Mouse (Mus musculus): ENCODE measurements around the gene Pi4k2a. TPM values are rescaled to one million over a fixed set of nuclear protein-coding genes. Genes with fewer than 3 reads are reported as not detected.
A peak's percentile ranks its signal among the peaks of the same experiment; 100 is the strongest.

Gene Pi4k2a
- 23.5 and 32.0 TPM in 2 replicates for polyA plus RNA-seq (2014; fragmentation: Nextera tagmentation; extraction: Ambion mirVana)

DNA sequence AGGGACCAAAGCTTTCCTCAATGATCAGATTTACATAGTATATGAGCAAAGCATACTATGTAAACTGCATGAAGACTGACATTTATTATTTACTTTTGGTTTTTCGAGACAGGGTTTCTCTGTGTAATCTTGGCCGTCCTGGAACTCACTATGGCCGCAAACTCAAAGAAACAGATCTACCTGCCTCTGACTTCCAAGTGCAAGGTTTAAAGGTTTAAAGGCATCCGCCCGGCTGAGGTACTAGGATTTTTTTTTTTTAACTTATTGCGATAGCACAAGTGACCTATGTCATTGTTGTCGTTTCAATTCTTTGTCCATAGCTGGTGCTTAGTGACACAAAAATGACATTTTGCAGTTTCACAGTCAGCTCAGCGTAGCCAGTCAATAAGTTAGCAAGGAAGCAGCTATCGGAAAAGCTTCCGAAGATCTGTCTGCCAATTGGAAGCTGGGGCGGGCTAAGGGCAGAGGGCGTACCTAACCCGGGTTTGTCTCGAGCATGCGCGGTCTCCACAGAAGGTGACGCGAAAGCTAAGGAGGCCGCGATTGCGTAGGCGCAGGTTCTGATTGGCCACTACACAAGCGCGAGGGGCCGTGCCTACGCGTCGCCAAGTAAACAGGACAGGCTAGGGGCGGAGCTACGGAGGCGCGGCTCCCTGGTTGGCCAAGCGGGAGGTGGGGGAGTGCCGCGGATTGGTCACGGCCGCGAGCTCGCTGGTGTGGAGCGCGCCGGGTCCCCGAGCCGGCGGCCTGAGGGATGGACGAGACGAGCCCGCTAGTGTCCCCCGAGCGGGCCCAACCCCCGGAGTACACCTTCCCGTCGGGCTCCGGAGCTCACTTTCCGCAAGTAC is at the start of gene Pi4k2a:
Pi4k2a (plus strand) TSS at position 723 of the 848 bp plus-strand sequence.
- peak within 1 kb of the TSS; percentile 77 for H3K4me2 ChIP-seq (ENCODE audit: low read length)
- no peaks in the 10 kb centered on the region for H3K27me3 ChIP-seq (replicated peaks; ENCODE audit: control insufficient read depth, insufficient read depth, low read length)
- ATAC-seq (replicated peaks; ENCODE audit: low FRiP score, low TSS enrichment, low read depth) (peak; percentile 96), DNase-seq (ENCODE audit: low spot score) (peak; percentile 94)
- H3K36me3 ChIP-seq (ENCODE audit: control insufficient read depth, insufficient read depth, low read length): peaks cover 14% of the 10 kb centered on the region; the same call in 1 of the 2 replicates
- peaks cover 29% of the 10 kb centered on the region for H3K4me1 ChIP-seq (replicated peaks; ENCODE audit: control insufficient read depth, insufficient read depth, low read length)
- WGBS: under 1% methylated on average over 54 of the region's 55 CpGs
- peak within 1 kb of the TSS; percentile 79 for H3K9ac ChIP-seq (ENCODE audit: low read length)
- peak within 1 kb of the TSS; percentile 86 for H3K27ac ChIP-seq (ENCODE audit: low read depth)
- peak within 1 kb of the TSS; percentile 87 for H3K4me3 ChIP-seq (ENCODE audit: low read depth, low read length)
- no peaks in the 10 kb centered on the region for H3K9me3 ChIP-seq (ENCODE audit: control insufficient read depth, low read length)

DNA sequence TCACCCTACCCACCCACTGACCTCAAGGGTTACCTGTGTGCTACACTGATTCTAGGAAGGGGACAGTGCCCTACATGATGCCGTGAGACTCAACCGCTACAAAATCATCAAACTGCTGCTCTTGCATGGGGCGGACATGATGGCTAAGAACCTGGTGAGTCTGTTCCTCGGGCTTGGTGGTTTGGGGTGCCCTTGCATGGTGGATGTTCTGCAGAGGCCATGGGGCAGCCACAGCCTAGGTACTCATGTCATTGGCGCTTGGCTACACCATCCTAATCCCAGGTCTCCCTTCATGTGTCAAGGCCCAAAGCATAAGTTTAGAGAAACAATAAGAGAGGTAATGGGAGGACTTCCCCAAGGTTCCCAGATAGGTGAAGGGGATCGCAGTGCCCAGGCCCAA is 46.3 kb upstream of the Pi4k2a start:
- ATAC-seq (replicated peaks; ENCODE audit: low FRiP score, low TSS enrichment, low read depth) (no peak), DNase-seq (ENCODE audit: low spot score) (no peak)
- H3K27ac ChIP-seq (ENCODE audit: low read depth): no peak overlapping the region
- peaks cover 4% of the 10 kb centered on the region for H3K4me1 ChIP-seq (replicated peaks; ENCODE audit: control insufficient read depth, insufficient read depth, low read length)
- 97% methylated on average over 6 of the region's 6 CpGs for WGBS
- H3K27me3 ChIP-seq (replicated peaks; ENCODE audit: control insufficient read depth, insufficient read depth, low read length): no peaks in the 10 kb centered on the region
- no peak overlapping the region for H3K4me2 ChIP-seq (ENCODE audit: low read length)
- H3K9ac ChIP-seq (ENCODE audit: low read length): no peak overlapping the region
- no peaks in the 10 kb centered on the region for H3K36me3 ChIP-seq (ENCODE audit: control insufficient read depth, insufficient read depth, low read length)
- H3K4me3 ChIP-seq (ENCODE audit: low read depth, low read length): no peak overlapping the region
- H3K9me3 ChIP-seq (ENCODE audit: control insufficient read depth, low read length): no peaks in the 10 kb centered on the region

DNA sequence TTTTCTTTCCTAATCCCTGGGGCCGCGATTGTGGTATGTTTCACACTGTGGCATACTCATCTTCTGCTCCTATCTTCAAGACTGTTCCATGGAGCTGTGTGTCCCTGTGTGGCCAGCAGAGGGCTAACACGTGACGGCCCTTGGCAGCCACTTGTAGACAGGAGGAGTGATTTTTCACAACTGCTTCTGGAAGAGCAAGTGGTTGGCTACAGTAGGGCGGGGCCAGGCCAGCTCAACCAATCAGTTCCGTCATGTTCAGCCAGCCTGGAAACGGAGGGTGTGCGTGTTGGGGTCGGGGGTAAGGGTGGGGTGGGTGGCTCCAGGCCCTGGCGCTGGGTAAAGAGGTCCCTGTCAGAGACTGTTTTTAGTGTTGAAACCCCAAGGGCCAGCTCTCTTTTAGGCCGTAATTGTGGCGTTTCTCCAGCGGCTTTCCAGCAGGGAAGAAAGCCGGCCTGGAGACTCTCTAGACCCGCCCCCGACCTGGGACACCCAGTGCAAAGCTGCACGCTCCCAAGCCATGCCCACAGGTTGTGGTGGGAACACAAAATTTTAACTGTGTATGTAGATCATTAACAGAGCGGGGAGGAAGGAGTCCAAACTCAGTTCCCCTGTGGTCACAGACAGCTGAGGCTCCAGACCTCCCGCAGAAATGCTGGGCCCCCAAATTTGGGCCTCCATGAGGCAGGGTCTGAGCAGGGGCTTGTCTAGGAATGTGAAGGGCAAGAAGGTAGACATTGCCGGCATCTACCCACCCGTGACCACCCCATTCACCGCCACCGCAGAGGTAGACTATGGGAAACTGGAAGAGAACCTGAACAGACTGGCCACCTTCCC is 44.8 kb upstream of the Pi4k2a start, which contains the start of gene Hoga1:
Hoga1 (plus strand) TSS at position 342 of the 834 bp plus-strand sequence.
- H3K4me2 ChIP-seq (ENCODE audit: low read length): peak within 1 kb of the TSS; percentile 56
- 19% methylated on average over 23 of the region's 23 CpGs for WGBS
- DNase-seq (ENCODE audit: low spot score) (peak; percentile 78), ATAC-seq (replicated peaks; ENCODE audit: low FRiP score, low TSS enrichment, low read depth) (peak; percentile 94)
- no peaks in the 10 kb centered on the region for H3K9me3 ChIP-seq (ENCODE audit: control insufficient read depth, low read length)
- H3K36me3 ChIP-seq (ENCODE audit: control insufficient read depth, insufficient read depth, low read length): no peaks in the 10 kb centered on the region
- no peaks in the 10 kb centered on the region for H3K27me3 ChIP-seq (replicated peaks; ENCODE audit: control insufficient read depth, insufficient read depth, low read length)
- H3K4me3 ChIP-seq (ENCODE audit: low read depth, low read length): peak within 1 kb of the TSS; percentile 29; the same call in 1 of the 2 replicates
- no peak within 1 kb of the TSS for H3K27ac ChIP-seq (ENCODE audit: low read depth)
- H3K9ac ChIP-seq (ENCODE audit: low read length): peak within 1 kb of the TSS; percentile 42
- peaks cover 4% of the 10 kb centered on the region for H3K4me1 ChIP-seq (replicated peaks; ENCODE audit: control insufficient read depth, insufficient read depth, low read length)

DNA sequence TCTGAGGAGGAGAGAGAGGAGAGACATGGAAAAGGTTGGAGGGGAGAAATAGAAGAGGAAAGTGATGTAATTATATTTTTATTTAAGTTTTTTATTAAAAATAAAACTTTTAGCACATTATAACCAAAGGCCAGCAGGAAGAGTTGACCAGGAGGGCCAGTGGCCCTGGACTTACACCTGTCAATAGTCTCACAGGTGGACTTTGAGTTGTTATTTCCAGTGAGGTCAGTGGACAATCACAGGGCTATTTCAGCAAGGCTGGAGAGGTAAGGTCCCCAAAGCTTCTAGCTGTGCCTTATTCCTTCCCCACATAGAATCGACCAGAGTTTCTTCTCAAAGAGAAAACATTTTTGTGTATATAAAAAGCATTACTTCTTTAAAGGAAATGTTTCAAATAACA is 40.0 kb upstream of the Pi4k2a start:
- Histone ChIP-seq H3K9me3 (ENCODE audit: control insufficient read depth, low read length) (no peaks in the 10 kb centered on the region), H3K27ac (ENCODE audit: low read depth) (no peak overlapping the region), H3K36me3 (ENCODE audit: control insufficient read depth, insufficient read depth, low read length) (no peaks in the 10 kb centered on the region), H3K27me3 (replicated peaks; ENCODE audit: control insufficient read depth, insufficient read depth, low read length) (no peaks in the 10 kb centered on the region), H3K4me3 (ENCODE audit: low read depth, low read length) (no peak overlapping the region), H3K4me2 (ENCODE audit: low read length) (no peak overlapping the region), H3K9ac (ENCODE audit: low read length) (no peak overlapping the region), H3K4me1 (replicated peaks; ENCODE audit: control insufficient read depth, insufficient read depth, low read length) (peaks cover 4% of the 10 kb centered on the region)
- DNase-seq (ENCODE audit: low spot score) (no peak), ATAC-seq (replicated peaks; ENCODE audit: low FRiP score, low TSS enrichment, low read depth) (no peak)
- 80% methylated on average over 1 of the region's 1 CpGs for WGBS

GRCm38 (mm10) chr19:42051351-42051750 is 38.9 kb upstream of the Pi4k2a start:
- Histone ChIP-seq H3K27me3 (replicated peaks; ENCODE audit: control insufficient read depth, insufficient read depth, low read length) (no peaks in the 10 kb centered on the region), H3K9me3 (ENCODE audit: control insufficient read depth, low read length) (no peaks in the 10 kb centered on the region), H3K36me3 (ENCODE audit: control insufficient read depth, insufficient read depth, low read length) (no peaks in the 10 kb centered on the region), H3K4me3 (ENCODE audit: low read depth, low read length) (no peak overlapping the region), H3K27ac (ENCODE audit: low read depth) (no peak overlapping the region), H3K4me2 (ENCODE audit: low read length) (no peak overlapping the region), H3K9ac (ENCODE audit: low read length) (no peak overlapping the region), H3K4me1 (replicated peaks; ENCODE audit: control insufficient read depth, insufficient read depth, low read length) (no peaks in the 10 kb centered on the region)
- ATAC-seq (replicated peaks; ENCODE audit: low FRiP score, low TSS enrichment, low read depth): no peak
- WGBS: 82% methylated on average over 3 of the region's 3 CpGs
- no peak for DNase-seq (ENCODE audit: low spot score)

- no peak within 1 kb of the TSS for H3K9ac ChIP-seq (ENCODE audit: low read length)
- no peaks in the 10 kb centered on the region for H3K9me3 ChIP-seq (ENCODE audit: control insufficient read depth, low read length)
- WGBS: 60% methylated on average over 4 of the region's 4 CpGs
These were observed 38.3 kb upstream of the Pi4k2a start, which contains the start of gene 4933411K16Rik for GRCm38 (mm10) chr19:42051948-42052347. Gene 4933411K16Rik, plus strand, starts transcription at chr19:42052248.

GRCm38 (mm10) chr19:42054255-42054654 is 36.0 kb upstream of the Pi4k2a start:
- H3K4me1 ChIP-seq (replicated peaks; ENCODE audit: control insufficient read depth, insufficient read depth, low read length): no peaks in the 10 kb centered on the region
- H3K27me3 ChIP-seq (replicated peaks; ENCODE audit: control insufficient read depth, insufficient read depth, low read length): no peaks in the 10 kb centered on the region
- DNase-seq (ENCODE audit: low spot score) (no peak), ATAC-seq (replicated peaks; ENCODE audit: low FRiP score, low TSS enrichment, low read depth) (no peak)
- no peaks in the 10 kb centered on the region for H3K36me3 ChIP-seq (ENCODE audit: control insufficient read depth, insufficient read depth, low read length)
- no peak overlapping the region for H3K27ac ChIP-seq (ENCODE audit: low read depth)
- H3K9me3 ChIP-seq (ENCODE audit: control insufficient read depth, low read length): no peaks in the 10 kb centered on the region
- 74% methylated on average over 6 of the region's 6 CpGs for WGBS
- H3K4me2 ChIP-seq (ENCODE audit: low read length): no peak overlapping the region
- no peak overlapping the region for H3K4me3 ChIP-seq (ENCODE audit: low read depth, low read length)
- H3K9ac ChIP-seq (ENCODE audit: low read length): no peak overlapping the region

More at GRCm38 (mm10) chr19:42051948-42052347, 38.3 kb upstream of the Pi4k2a start, which contains the start of gene 4933411K16Rik:
- no peak within 1 kb of the TSS for H3K4me2 ChIP-seq (ENCODE audit: low read length)
- H3K4me3 ChIP-seq (ENCODE audit: low read depth, low read length): no peak within 1 kb of the TSS
- no peaks in the 10 kb centered on the region for H3K36me3 ChIP-seq (ENCODE audit: control insufficient read depth, insufficient read depth, low read length)
- no peaks in the 10 kb centered on the region for H3K4me1 ChIP-seq (replicated peaks; ENCODE audit: control insufficient read depth, insufficient read depth, low read length)
- no peak for ATAC-seq (replicated peaks; ENCODE audit: low FRiP score, low TSS enrichment, low read depth)
- H3K27ac ChIP-seq (ENCODE audit: low read depth): no peak within 1 kb of the TSS
- no peaks in the 10 kb centered on the region for H3K27me3 ChIP-seq (replicated peaks; ENCODE audit: control insufficient read depth, insufficient read depth, low read length)
- DNase-seq (ENCODE audit: low spot score): no peak

DNA sequence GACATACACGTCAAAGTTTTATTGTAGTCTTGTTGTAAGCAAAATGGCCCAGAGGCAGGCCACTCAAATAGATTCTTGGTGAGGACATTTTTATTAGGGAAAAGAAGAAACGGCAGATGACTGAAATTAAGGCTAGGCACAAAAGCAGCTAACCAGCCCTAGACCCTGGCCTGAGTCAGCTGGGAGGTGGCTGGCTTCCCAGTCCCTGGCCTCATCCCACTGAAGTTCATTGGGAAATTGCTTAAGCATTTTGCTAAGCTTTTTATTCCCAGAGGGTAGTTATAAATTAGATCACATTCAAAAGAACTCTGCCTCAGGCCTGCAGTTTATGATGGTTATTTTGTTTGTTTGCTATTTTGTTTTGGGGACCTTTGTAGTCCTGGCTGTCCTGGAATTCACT is 34.4 kb upstream of the Pi4k2a start:
- 76% methylated on average over 2 of the region's 2 CpGs for WGBS

More for the DNA sequence above, 34.4 kb upstream of the Pi4k2a start:
- no peak overlapping the region for H3K4me2 ChIP-seq (ENCODE audit: low read length)
- no peak overlapping the region for H3K4me3 ChIP-seq (ENCODE audit: low read depth, low read length)
- ATAC-seq (replicated peaks; ENCODE audit: low FRiP score, low TSS enrichment, low read depth) (no peak), DNase-seq (ENCODE audit: low spot score) (no peak)
- H3K36me3 ChIP-seq (ENCODE audit: control insufficient read depth, insufficient read depth, low read length): no peaks in the 10 kb centered on the region
- no peak overlapping the region for H3K27ac ChIP-seq (ENCODE audit: low read depth)
- no peaks in the 10 kb centered on the region for H3K9me3 ChIP-seq (ENCODE audit: control insufficient read depth, low read length)
- H3K27me3 ChIP-seq (replicated peaks; ENCODE audit: control insufficient read depth, insufficient read depth, low read length): no peaks in the 10 kb centered on the region
- no peaks in the 10 kb centered on the region for H3K4me1 ChIP-seq (replicated peaks; ENCODE audit: control insufficient read depth, insufficient read depth, low read length)
- H3K9ac ChIP-seq (ENCODE audit: low read length): no peak overlapping the region

Data from intestine, embryonic 14.5 days (tissue).